Mouse (Mus musculus) erythroblast, embryonic 14.5 days (primary cell): ENCODE measurements around the gene Bpnt1.

Experiments used
- GATA1 ChIP-seq: IDR thresholded peaks from 2 replicates; pipeline ENCODE4 v1.6.1; 2012; ENCODE audit warnings: low read length, inconsistent platforms, mixed read lengths
- TAL1 ChIP-seq: IDR thresholded peaks from 3 replicates; pipeline ENCODE4 v1.6.1; 2012; ENCODE audit warnings: low read length, inconsistent platforms, mixed read lengths

- TF ChIP-seq GATA1, result no peak
- no peak for TF ChIP-seq TAL1
These were observed 69.7 kb downstream of the Bpnt1 start for GRCm38 (mm10) chr1:185401615-185402014.
